In the genomic region with DNA sequence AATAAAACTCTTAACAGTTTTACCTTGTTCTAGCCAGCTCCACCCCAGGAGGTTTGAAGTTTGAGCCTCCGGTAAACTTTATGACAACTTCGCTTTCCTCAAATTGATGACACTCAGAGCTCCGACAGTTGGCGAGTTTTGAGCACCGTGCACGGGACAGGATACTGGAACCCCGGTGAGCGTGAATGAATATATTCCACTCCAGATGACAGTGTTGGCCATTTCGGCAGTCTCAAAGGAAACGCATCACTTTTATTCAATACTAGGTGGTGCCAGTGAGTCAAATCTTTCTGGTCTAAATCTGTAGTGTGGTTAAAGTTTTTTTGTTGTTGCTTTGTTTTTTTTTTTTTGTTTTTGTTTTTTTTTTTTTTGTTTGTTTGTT, we compare ENCODE assay signal across 7 mouse cellular contexts. TPM values are rescaled to one million over a fixed set of nuclear protein-coding genes. Genes with fewer than 3 reads are reported as not detected.
A peak's percentile ranks its signal among the peaks of the same experiment; 100 is the strongest.
DNase-seq lines count a peak whose midpoint lies in the region; ATAC-seq lines count a peak whose summit lies in the region.

No protein-coding gene starts in this region.

- H3K36me3 ChIP-seq in heart, embryonic 10.5 days = peaks cover 38% of the 10 kb centered on the region
- H3K36me3 ChIP-seq in kidney, embryonic 15.5 days = peaks cover 40% of the 10 kb centered on the region

- H3K4me1 ChIP-seq in heart, embryonic 10.5 days = peaks cover 21% of the 10 kb centered on the region; the same call in 1 of the 2 replicates
- H3K4me1 ChIP-seq in kidney, embryonic 15.5 days = peaks cover 18% of the 10 kb centered on the region

- H3K4me3 ChIP-seq in heart, embryonic 10.5 days = peak overlapping the region; percentile 92
- H3K4me3 ChIP-seq in kidney, embryonic 15.5 days (replicated peaks) = peak overlapping the region; percentile 82

- peak overlapping the region; percentile 95 for H3K27ac ChIP-seq in heart, embryonic 10.5 days
- peak overlapping the region; percentile 84 for H3K27ac ChIP-seq in kidney, embryonic 15.5 days

- peak; percentile 27 for DNase-seq in urinary bladder, adult 2 months (ENCODE audit: low spot score)
- no peak for DNase-seq in urinary bladder, postnatal 25 days (ENCODE audit: low spot score)
- DNase-seq in c-Kit-positive CD71-positive TER-119-positive erythroid progenitor cells, embryonic 14.5 days (ENCODE audit: low spot score) = peak; percentile 44
- DNase-seq in heart, embryonic 10.5 days (ENCODE audit: low spot score) = no peak
- DNase-seq in lung, postnatal 36 days = peak; percentile 54
- DNase-seq in thymus, postnatal 0 days (ENCODE audit: low spot score) = peak; percentile 61

- H3K27me3 ChIP-seq in heart, embryonic 10.5 days (ENCODE audit: insufficient read depth, poor library complexity, severe bottlenecking) = no peaks in the 10 kb centered on the region
- no peaks in the 10 kb centered on the region for H3K27me3 ChIP-seq in kidney, embryonic 15.5 days

- H3K9me3 ChIP-seq in heart, embryonic 10.5 days = no peaks in the 10 kb centered on the region
- no peaks in the 10 kb centered on the region for H3K9me3 ChIP-seq in kidney, embryonic 15.5 days (replicated peaks)

- peak overlapping the region; percentile 83 for H3K4me2 ChIP-seq in kidney, embryonic 15.5 days

- H3K9ac ChIP-seq in kidney, embryonic 15.5 days = peak overlapping the region; percentile 72

- WGBS in heart, embryonic 10.5 days = 2% methylated on average over 10 of the region's 10 CpGs
- WGBS in kidney, embryonic 15.5 days = 0% methylated on average over 10 of the region's 10 CpGs

- peak; percentile 20; the same call in 1 of the 2 replicates for ATAC-seq in kidney, embryonic 15.5 days (replicated peaks; ENCODE audit: low FRiP score)

RNA-seq across cellular contexts. Expression of a gene that starts 0.8 kb away (rescaled TPM):
- 16.8 and 19.0 TPM in 2 replicates for polyA plus RNA-seq in urinary bladder, adult 2 months (2012; rRNA removed)
- polyA plus RNA-seq in heart, embryonic 10.5 days (2016; fragmentation: Nextera tagmentation; extraction: Ambion mirVana) = 38.1 and 46.4 TPM in 2 replicates
- 47.1 and 49.3 TPM in 2 replicates for polyA plus RNA-seq in kidney, embryonic 15.5 days (2015; fragmentation: Nextera tagmentation; extraction: Ambion mirVana)
- 62.8 and 66.6 TPM in 2 replicates for polyA plus RNA-seq in thymus, postnatal 0 days (2015; fragmentation: Nextera tagmentation; extraction: Ambion mirVana)

RNA-seq across cellular contexts. Expression of a gene that starts 0.8 kb away (rescaled TPM):
- 11.6 and 11.8 TPM in 2 replicates for polyA plus RNA-seq in urinary bladder, adult 2 months (2012; rRNA removed)
- polyA plus RNA-seq in heart, embryonic 10.5 days (2016; fragmentation: Nextera tagmentation; extraction: Ambion mirVana) = 15.9 and 16.9 TPM in 2 replicates
- polyA plus RNA-seq in kidney, embryonic 15.5 days (2015; fragmentation: Nextera tagmentation; extraction: Ambion mirVana) = 13.7 TPM in 2 replicates
- polyA plus RNA-seq in thymus, postnatal 0 days (2015; fragmentation: Nextera tagmentation; extraction: Ambion mirVana) = 13.4 and 15.3 TPM in 2 replicates

RNA-seq across cellular contexts. Expression of a gene that starts 8.6 kb away (rescaled TPM):
- not detected in 2 replicates for polyA plus RNA-seq in urinary bladder, adult 2 months (2012; rRNA removed)
- polyA plus RNA-seq in heart, embryonic 10.5 days (2016; fragmentation: Nextera tagmentation; extraction: Ambion mirVana) = 0.30 and 0.49 TPM in 2 replicates
- 0.45 TPM in 1 of 2 replicates, not detected in the other for polyA plus RNA-seq in kidney, embryonic 15.5 days (2015; fragmentation: Nextera tagmentation; extraction: Ambion mirVana)
- 0.31 TPM in 1 of 2 replicates, not detected in the other for polyA plus RNA-seq in thymus, postnatal 0 days (2015; fragmentation: Nextera tagmentation; extraction: Ambion mirVana)

RNA-seq across cellular contexts. Expression of a gene that starts 31.0 kb away (rescaled TPM):
- polyA plus RNA-seq in urinary bladder, adult 2 months (2012; rRNA removed) = 1.5 and 1.9 TPM in 2 replicates
- 0.67 and 1.3 TPM in 2 replicates for polyA plus RNA-seq in heart, embryonic 10.5 days (2016; fragmentation: Nextera tagmentation; extraction: Ambion mirVana)
- polyA plus RNA-seq in kidney, embryonic 15.5 days (2015; fragmentation: Nextera tagmentation; extraction: Ambion mirVana) = 0.77 and 0.90 TPM in 2 replicates
- polyA plus RNA-seq in thymus, postnatal 0 days (2015; fragmentation: Nextera tagmentation; extraction: Ambion mirVana) = 12.6 and 18.0 TPM in 2 replicates

RNA-seq across cellular contexts. Expression of a gene that starts 32.2 kb away (rescaled TPM):
- polyA plus RNA-seq in urinary bladder, adult 2 months (2012; rRNA removed) = 11.7 and 12.0 TPM in 2 replicates
- 40.1 and 49.9 TPM in 2 replicates for polyA plus RNA-seq in heart, embryonic 10.5 days (2016; fragmentation: Nextera tagmentation; extraction: Ambion mirVana)
- polyA plus RNA-seq in kidney, embryonic 15.5 days (2015; fragmentation: Nextera tagmentation; extraction: Ambion mirVana) = 62.1 and 64.8 TPM in 2 replicates
- 25.6 and 28.3 TPM in 2 replicates for polyA plus RNA-seq in thymus, postnatal 0 days (2015; fragmentation: Nextera tagmentation; extraction: Ambion mirVana)

Comparison
In these comparisons a context has a peak if more than half of its experiments do, and no peak if none do; other contexts are left out.
1. DNase-seq: peak in urinary bladder, adult 2 months (single experiment), c-Kit-positive CD71-positive TER-119-positive erythroid progenitor cells, embryonic 14.5 days (single experiment), lung, postnatal 36 days (single experiment) and thymus, postnatal 0 days (single experiment); none in urinary bladder, postnatal 25 days (single experiment) and heart, embryonic 10.5 days (single experiment).